Mouse (Mus musculus): ENCODE data around the gene Yif1a.

Gene Yif1a

GRCm38 (mm10) chr19:5087884-5088728, at the start of gene Yif1a:
TSS of gene Yif1a (plus strand) at chr19:5088538.
- DNase-seq (ENCODE audit: low spot score): peak; percentile 93

DNA sequence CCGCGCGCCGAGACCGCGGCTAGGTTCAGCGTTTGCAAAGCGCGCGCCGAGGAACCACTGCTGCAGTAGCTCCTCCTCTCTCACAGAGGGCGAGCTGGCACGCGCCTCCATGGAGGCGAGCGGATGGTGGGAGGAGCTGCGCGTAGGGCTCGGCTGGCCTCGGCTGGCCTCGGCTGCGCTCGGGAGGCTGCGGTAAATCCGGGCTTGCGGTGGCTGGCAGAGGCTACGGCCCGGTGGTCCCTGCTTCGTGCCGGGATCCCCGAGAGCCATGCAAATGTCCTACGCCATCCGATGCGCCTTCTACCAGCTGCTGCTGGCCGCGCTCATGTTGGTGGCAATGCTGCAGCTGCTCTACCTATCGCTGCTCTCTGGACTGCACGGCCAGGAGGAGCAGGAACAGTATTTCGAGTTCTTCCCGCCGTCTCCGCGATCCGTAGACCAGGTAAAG, 49.6 kb upstream of the Yif1a start, which contains the start of the genes B4gat1 and AC124502.3:
Gene B4gat1, plus strand, starts transcription at position 118 of the 448 bp plus-strand sequence.
Gene AC124502.3, plus strand, starts transcription at position 183 of the 448 bp plus-strand sequence.
- peak; percentile 89 for DNase-seq (ENCODE audit: low spot score)

DNA sequence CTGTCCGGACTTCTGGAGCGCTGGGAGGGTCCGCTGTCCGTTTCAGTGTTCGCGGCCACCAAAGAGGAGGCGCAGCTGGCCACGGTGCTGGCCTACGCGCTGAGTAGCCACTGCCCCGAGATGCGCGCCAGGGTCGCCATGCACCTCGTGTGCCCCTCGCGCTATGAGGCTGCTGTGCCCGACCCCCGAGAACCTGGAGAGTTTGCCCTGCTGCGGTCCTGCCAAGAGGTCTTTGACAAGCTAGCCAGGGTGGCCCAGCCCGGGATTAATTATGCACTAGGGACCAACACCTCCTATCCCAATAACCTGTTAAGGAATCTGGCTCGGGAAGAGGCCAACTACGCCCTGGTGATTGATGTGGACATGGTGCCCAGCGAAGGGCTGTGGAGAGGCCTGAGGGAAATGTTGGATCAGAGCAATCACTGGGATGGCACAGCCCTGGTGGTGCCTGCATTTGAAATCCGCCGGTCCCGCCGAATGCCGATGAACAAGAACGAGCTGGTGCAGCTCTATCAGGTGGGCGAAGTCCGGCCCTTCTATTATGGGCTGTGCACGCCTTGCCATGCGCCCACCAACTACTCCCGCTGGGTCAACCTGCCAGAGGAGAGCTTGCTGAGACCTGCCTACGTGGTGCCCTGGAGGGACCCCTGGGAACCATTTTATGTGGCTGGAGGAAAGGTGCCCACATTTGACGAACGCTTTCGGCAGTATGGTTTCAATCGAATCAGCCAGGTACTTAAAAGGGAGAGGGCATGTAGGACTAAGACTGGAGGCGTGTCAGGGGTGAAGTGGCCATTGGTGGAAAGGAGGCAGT, 48.8 kb upstream of the Yif1a start:
- DNase-seq (ENCODE audit: low spot score): peak; percentile 41

- peak; percentile 89 for DNase-seq (ENCODE audit: low spot score)
These were observed 47.3 kb upstream of the Yif1a start, which contains the start of gene Brms1 for GRCm38 (mm10) chr19:5040862-5041523. TSS of gene Brms1 (plus strand) at chr19:5041354.

DNA sequence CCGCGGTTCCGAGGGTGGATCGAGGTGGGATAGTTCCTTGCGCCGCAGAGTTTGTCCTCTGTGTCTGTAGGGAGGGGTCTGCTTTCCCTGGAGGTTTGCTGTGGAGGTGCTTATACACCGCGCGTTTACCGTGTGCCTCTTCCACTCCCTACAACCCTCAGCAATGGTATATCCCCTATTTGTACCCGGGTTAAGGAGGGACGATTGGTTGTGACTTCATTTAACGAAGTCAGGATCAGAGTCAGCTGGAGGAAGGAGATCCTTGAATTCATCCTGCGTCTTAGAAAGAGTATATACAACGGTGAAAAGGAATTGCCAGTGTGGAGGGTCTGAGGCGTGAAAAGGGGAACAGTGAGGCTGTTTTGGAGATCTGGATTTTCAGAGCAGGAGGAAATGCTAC, 46.8 kb upstream of the Yif1a start:
- no peak for DNase-seq (ENCODE audit: low spot score)

DNA sequence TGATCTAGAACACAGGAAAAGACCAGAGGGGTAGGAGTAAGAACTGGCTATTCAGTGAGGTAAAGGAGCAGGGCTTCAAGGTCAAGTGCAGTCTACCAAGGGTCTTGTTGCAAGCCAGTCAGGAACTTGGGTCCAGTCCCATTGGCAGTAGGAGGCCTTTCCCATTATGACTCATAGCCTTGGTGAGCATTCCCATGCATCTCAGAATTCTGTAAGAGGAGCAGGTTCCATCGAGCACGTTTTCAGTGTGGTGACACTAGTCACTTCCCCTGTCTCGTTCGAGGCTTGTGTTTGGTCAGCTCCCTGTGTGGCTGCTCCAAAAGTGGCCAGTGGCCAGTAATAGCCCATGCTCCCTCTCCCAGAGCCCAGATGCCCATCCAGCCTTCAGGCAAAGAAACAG, 42.8 kb upstream of the Yif1a start:
- DNase-seq (ENCODE audit: low spot score): no peak

DNA sequence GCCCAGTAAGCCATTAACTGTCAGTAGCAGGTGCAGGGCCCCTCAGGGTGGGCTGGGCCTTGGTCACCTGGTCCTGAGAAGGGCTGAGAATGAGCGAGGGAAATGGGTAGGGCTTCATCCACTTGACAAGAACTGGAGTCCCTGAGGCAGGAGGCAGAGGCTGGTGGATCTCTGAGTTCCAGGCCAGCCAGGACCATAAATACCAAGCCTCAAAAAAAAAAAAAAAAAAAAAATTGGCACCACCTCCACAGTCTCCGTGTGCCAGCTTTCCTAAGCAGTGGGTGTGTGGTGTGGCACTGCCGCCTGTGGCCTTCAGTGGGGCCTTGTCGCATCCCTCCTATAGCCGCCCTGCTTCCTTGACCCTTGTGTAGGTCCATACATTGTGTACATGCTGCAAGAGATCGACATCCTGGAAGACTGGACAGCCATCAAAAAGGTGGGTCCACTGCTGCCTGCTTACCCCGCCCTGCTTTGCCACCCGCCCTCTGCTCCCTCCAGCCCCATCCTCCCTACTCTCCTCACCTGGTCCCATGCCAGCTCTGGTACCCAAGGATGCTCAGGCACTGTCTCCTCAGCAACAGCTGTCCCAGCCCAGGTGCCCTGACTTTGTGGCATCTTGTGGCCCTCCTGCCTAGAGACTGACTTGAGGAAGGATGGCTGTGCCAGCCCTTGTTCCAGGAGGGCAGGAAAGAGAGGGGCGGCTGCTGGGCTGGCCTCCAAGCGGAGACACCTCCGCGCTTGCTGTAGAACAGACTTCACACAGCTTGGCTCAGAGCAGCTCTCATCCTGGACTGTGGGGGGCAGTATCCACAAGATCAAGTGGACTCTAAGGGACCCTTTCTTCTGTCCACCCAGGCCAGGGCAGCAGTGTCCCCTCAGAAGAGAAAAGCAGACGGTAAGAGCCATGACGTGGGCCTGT, 39.9 kb upstream of the Yif1a start:
- DNase-seq (ENCODE audit: low spot score): no peak

DNA sequence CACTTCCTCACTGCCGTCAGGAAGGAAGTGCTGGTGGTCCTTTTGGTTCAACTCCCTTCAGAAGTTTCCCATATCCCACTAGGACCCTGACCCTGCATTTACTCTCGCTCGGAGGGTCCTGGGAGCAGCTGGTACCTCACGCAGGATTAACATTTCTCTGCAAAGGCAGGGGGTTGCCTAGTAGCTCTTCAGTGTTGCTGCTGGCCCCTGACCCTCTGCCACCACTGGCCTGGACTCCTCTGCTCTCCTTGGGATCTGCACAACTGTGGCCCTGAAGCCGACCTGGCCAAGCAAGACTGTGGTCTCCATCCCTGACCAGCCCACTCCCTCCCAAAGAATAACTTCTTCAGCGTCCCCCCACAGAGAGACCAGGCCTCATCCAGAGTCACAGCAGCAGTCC, 39.0 kb upstream of the Yif1a start:
- DNase-seq (ENCODE audit: low spot score): no peak

- no peak for DNase-seq (ENCODE audit: low spot score)
These were observed 38.1 kb upstream of the Yif1a start, which contains the start of gene Rin1 for GRCm38 (mm10) chr19:5050047-5050905. TSS of gene Rin1 (plus strand) at chr19:5050481.

DNA sequence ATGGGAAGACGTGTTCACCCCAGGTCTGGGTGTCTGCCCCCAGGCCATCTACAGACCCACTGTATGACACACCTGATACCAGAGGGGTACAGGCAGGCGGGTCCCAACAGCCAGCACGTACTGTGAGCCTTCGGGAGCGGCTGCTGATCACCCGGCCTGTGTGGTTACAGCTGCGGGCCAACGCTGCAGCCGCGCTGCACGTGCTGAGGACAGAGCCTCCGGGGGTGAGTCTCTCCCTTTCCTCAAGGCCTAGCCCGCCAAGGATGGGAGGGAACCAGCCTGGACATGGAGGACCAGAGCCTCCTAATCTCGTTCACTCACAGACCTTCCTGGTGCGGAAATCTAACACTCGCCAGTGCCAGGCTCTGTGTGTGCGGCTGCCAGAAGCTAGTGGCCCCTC, 37.3 kb upstream of the Yif1a start:
- no peak for DNase-seq (ENCODE audit: low spot score)

GRCm38 (mm10) chr19:5051515-5051914, 36.8 kb upstream of the Yif1a start:
- no peak for DNase-seq (ENCODE audit: low spot score)

DNA sequence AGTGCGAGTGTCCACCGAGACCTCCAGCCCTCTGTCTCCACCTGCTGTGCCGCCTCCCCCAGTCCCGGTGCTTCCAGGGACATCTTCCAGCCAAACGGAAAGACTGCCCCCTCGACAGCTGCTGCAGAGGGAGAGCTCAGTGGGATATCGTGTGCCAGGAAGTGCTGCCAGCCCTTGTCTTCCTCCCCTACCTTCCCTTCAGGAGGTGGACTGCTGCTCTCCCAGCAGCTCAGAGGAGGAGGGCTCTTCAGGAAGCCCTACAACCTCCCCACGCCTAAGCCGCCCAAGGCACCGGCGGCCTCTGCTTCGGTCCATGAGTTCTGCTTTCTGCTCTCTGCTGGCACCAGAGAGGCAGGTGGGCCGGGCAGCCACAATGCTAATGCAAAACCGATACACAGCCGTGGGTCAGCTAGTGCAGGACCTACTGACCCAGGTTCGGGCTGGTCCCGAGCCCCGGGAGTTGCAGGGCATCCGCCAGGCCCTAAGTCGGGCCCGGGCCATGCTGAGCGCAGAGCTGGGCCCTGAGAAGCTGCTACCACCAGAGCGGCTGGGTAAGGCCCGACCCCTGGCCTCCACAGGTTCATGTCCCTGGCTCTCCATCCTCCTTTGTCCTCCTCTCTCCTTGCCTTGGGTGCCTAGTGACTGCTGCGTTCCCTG, 36.0 kb upstream of the Yif1a start:
- DNase-seq (ENCODE audit: low spot score): no peak

DNA sequence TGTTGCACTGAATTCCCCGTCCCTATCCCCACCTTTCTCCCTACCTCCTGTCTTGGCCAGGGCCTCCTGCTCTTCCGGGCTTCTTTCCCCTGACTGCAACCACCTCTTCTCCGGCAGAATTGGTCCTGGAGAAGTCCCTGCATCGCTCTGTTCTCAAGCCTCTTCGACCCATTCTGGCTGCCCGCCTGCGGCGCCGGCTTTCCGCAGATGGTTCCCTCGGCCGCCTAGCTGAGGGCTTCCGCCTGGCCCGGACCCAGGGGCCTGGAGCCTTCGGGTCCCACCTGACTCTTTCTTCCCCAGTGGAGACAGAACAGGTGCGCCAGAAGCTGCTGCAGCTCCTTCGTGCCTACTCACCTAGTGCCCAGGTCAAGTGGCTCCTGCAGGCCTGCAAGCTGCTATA, 35.5 kb upstream of the Yif1a start:
- no peak for DNase-seq (ENCODE audit: low spot score)

DNA sequence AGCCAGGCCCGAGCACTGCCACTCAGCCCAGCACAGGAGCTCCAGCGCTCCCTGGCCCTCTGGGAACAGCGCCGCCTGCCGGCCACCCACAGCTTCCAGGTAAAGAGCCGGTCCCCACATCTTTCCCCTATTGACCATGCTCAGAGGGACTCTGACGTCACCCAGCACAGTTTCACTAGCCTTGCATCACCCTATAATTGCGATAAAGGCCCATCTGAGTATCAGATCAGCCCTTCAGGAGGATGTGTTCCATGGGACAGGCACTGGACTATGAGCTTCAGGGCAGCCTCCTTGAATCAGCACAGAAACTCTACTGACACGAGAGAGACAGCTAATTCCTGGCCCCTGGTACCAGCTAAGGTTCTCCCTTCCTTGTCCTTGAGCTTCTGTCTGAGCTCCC, 34.4 kb upstream of the Yif1a start:
- DNase-seq (ENCODE audit: low spot score): no peak

DNA sequence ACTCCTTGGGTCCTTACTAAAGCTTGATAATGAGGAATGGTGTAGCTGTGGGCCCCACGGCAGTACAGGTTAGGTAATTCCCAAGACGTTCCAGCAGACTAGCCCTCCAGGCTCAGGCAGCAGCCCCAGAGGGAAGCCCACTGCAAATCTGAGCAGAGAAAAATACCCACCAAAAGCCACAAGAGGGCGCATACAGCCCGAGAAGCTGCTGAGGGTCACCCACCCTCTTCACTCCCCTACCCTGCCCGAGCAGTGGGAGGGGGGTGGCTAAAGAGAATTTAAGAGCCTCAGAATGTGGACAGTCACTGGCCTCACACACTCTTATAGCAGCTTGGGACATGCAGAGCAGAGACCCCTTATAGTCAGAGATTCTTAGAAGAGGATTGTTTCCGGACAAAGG, 32.1 kb upstream of the Yif1a start:
- no peak for DNase-seq (ENCODE audit: low spot score)

- DNase-seq (ENCODE audit: low spot score): no peak
These were observed 30.2 kb upstream of the Yif1a start for GRCm38 (mm10) chr19:5057876-5058775.

DNA sequence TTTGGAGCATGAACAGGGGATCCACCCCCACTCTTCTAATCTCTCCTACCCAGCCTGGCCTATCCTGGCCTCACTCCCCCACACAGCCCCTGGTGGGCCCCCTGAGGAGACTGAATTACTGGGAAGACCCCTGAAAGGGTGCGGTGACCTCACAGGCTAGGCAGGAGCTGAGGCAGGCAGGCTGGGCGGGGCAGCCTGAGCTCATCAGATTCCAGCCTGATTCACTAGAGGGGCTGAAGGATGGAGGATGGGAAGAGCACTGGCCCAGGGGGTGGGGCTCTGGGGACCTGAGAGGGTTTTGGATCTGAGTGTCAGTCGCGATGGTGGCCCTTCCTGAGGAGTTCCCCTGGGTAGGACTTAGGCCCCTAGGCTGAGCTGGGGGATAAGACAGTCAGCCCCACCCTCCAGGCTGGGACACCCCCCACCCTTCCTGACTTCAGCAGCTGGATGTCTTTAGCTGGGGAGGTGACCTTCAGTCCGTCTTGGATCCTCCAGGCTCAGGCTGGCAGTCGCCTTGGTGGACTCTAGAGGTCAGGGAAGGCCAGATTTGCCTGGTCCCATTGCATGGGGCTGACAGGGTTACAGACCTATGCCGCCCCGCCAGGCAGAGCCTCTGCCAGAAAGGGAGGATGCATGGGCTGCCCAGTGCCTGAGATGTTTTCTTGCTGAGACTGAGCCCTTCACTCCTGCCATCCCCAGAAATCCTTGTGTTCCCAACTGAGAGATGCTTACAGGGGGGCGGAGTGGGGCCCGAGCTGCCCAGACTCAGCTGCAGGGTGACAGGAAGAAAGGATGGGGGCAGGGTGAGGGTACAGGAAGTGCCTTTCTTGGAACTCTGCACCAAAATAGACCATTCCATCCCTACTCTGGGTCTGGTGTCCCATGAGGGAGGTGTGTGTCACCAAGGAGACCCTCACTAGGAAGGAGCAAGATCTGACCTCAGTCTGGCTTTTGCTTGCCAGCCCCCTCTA, 29.3 kb upstream of the Yif1a start:
- DNase-seq (ENCODE audit: low spot score): no peak

All from ovary, postnatal 36 days (tissue).